Mouse (Mus musculus): Measurements from ENCODE around the gene Fut8.
"Not testable (repeated sequence)": the region's sequence is repeated elsewhere in the genome, so short reads cannot be mapped to it uniquely, and the experiment has no call there.

The Fut8 gene

GRCm38 (mm10) chr12:77505431-77505830 is 267.5 kb downstream of the Fut8 start:
- DNase-seq: no peak

GRCm38 (mm10) chr12:77507770-77508169 is 269.8 kb downstream of the Fut8 start:
- no peak for DNase-seq

- DNase-seq: peak in 1 of 2 experiments; percentile 34
Measured at GRCm38 (mm10) chr12:77510758-77511157, 272.8 kb downstream of the Fut8 start.

- peak; percentile 72 to 74 for DNase-seq
Measured at GRCm38 (mm10) chr12:77511206-77511605, 273.3 kb downstream of the Fut8 start.

- DNase-seq: no peak
Measured at GRCm38 (mm10) chr12:77511631-77512030, 273.7 kb downstream of the Fut8 start.

- no peak for DNase-seq
Measured at GRCm38 (mm10) chr12:77516805-77517204, 278.9 kb downstream of the Fut8 start.

- DNase-seq: no peak
Measured at GRCm38 (mm10) chr12:77517691-77518090, 279.8 kb downstream of the Fut8 start.

GRCm38 (mm10) chr12:77519534-77520102 is 281.7 kb downstream of the Fut8 start:
- DNase-seq: no peak

- DNase-seq: not testable (repeated sequence)
Measured at GRCm38 (mm10) chr12:77524014-77524413, 286.1 kb downstream of the Fut8 start.
